Mouse (Mus musculus): Measurements from ENCODE around the gene Zmiz1.
A peak's percentile ranks its signal among the peaks of the same experiment; 100 is the strongest.

Gene Zmiz1

GRCm38 (mm10) chr14:25555848-25556247 lies 96.9 kb downstream of the Zmiz1 start:
- no peak for DNase-seq (ENCODE audit: low spot score in 2 of 2)

GRCm38 (mm10) chr14:25557014-25557413 lies 98.0 kb downstream of the Zmiz1 start:
- DNase-seq (ENCODE audit: low spot score in 2 of 2), result no peak

- DNase-seq (ENCODE audit: low spot score in 2 of 2), result no peak
These were observed 99.5 kb downstream of the Zmiz1 start for GRCm38 (mm10) chr14:25558479-25558878.

GRCm38 (mm10) chr14:25559907-25560306 lies 100.9 kb downstream of the Zmiz1 start:
- peak; percentile 70 for DNase-seq (ENCODE audit: low spot score in 2 of 2)

- no peak for DNase-seq (ENCODE audit: low spot score in 2 of 2)
These were observed 101.9 kb downstream of the Zmiz1 start for GRCm38 (mm10) chr14:25560841-25561240.

- no peak for DNase-seq (ENCODE audit: low spot score in 2 of 2)
These were observed 102.7 kb downstream of the Zmiz1 start for GRCm38 (mm10) chr14:25561716-25562115.

- DNase-seq (ENCODE audit: low spot score in 2 of 2), result no peak
These were observed 103.5 kb downstream of the Zmiz1 start for GRCm38 (mm10) chr14:25562447-25562846.

- no peak for DNase-seq (ENCODE audit: low spot score in 2 of 2)
These were observed 103.9 kb downstream of the Zmiz1 start for GRCm38 (mm10) chr14:25562909-25563308.

GRCm38 (mm10) chr14:25564577-25564976 lies 105.6 kb downstream of the Zmiz1 start:
- no peak for DNase-seq (ENCODE audit: low spot score in 2 of 2)

- peak; percentile 77 to 80 for DNase-seq (ENCODE audit: low spot score in 2 of 2)
These were observed 106.5 kb downstream of the Zmiz1 start for GRCm38 (mm10) chr14:25565344-25566088.

- peak; percentile 65 to 66 for DNase-seq (ENCODE audit: low spot score in 2 of 2)
These were observed 108.3 kb downstream of the Zmiz1 start for GRCm38 (mm10) chr14:25567245-25567644.

- DNase-seq (ENCODE audit: low spot score in 2 of 2), result no peak
These were observed 108.9 kb downstream of the Zmiz1 start for GRCm38 (mm10) chr14:25567837-25568236.

- no peak for DNase-seq (ENCODE audit: low spot score in 2 of 2)
These were observed 115.3 kb downstream of the Zmiz1 start for GRCm38 (mm10) chr14:25574047-25574870.

GRCm38 (mm10) chr14:25576642-25577041 lies 117.7 kb downstream of the Zmiz1 start:
- no peak for DNase-seq (ENCODE audit: low spot score in 2 of 2)

GRCm38 (mm10) chr14:25577431-25577830 lies 118.4 kb downstream of the Zmiz1 start:
- DNase-seq (ENCODE audit: low spot score in 2 of 2), result no peak

- DNase-seq (ENCODE audit: low spot score in 2 of 2), result no peak
These were observed 120.6 kb downstream of the Zmiz1 start for GRCm38 (mm10) chr14:25579597-25579996.

GRCm38 (mm10) chr14:25580397-25580796 lies 121.4 kb downstream of the Zmiz1 start:
- DNase-seq (ENCODE audit: low spot score in 2 of 2), result no peak

GRCm38 (mm10) chr14:25582603-25583002 lies 123.6 kb downstream of the Zmiz1 start:
- DNase-seq (ENCODE audit: low spot score in 2 of 2), result no peak

GRCm38 (mm10) chr14:25583899-25584298 lies 124.9 kb downstream of the Zmiz1 start:
- no peak for DNase-seq (ENCODE audit: low spot score in 2 of 2)

- no peak for DNase-seq (ENCODE audit: low spot score in 2 of 2)
These were observed 126.7 kb downstream of the Zmiz1 start for GRCm38 (mm10) chr14:25585545-25586301.

- DNase-seq (ENCODE audit: low spot score in 2 of 2), result no peak
These were observed 128.0 kb downstream of the Zmiz1 start for GRCm38 (mm10) chr14:25586846-25587486.

Measured in spleen, postnatal 36 days (tissue).